ENCODE assay signal across 7 mouse cellular contexts in the genomic region with DNA sequence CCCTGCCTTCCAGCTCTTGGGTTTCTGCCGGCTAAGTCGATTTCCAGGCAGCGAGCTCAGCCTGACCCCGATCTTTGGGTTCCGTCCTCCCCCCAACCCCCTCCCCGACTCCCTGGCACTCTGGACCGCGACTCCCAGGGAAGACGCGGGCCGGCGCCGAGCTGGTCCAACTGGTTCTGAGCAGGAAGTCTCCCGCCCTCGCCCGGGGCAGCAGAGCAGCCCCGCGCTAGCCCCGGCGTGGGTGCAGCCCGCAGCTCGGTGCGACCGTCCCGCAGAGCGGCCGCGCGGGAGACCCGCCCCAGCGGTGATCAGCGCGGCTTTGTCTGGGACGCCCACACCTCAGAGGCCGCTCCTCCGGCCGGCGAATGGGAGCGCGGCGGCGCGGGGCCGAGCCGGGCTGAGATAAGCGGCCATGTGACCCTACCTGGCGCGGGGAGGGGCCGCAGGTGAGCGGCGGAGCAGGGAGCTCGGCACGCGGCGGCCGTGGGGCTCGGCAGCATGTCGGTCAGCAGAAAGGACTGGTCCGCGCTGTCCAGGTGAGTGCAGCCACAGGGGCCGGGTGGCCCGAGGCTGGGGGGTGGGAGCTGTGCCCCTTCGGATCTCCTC. TPM values are rescaled to one million over a fixed set of nuclear protein-coding genes. Genes with fewer than 3 reads are reported as not detected.
DNase-seq lines count a peak whose midpoint lies in the region; ATAC-seq lines count a peak whose summit lies in the region.

A gene (plus strand): TSS at position 118 of the 606 bp plus-strand sequence.

- intact Hi-C loops in left cerebral cortex, postnatal 25 days (cut with DNase I): no loop called here

- H3K9me3 ChIP-seq in forebrain, embryonic 13.5 days (replicated peaks): no peaks in the 10 kb centered on the region
- H3K9me3 ChIP-seq in kidney, embryonic 15.5 days (replicated peaks): no peaks in the 10 kb centered on the region

- H3K4me1 ChIP-seq in forebrain, embryonic 13.5 days: peaks cover 10% of the 10 kb centered on the region
- H3K4me1 ChIP-seq in kidney, embryonic 15.5 days: peaks cover 63% of the 10 kb centered on the region

- peak; percentile 63; the same call in 1 of the 2 replicates for ATAC-seq in forebrain, embryonic 13.5 days
- ATAC-seq in kidney, embryonic 15.5 days (replicated peaks; ENCODE audit: low FRiP score): peak; percentile 41

- H3K36me3 ChIP-seq in forebrain, embryonic 13.5 days (ENCODE audit: poor library complexity, severe bottlenecking): no peaks in the 10 kb centered on the region
- H3K36me3 ChIP-seq in kidney, embryonic 15.5 days: no peaks in the 10 kb centered on the region

- peak within 1 kb of the TSS; percentile 73 for H3K9ac ChIP-seq in forebrain, embryonic 13.5 days
- peak within 1 kb of the TSS; percentile 55 for H3K9ac ChIP-seq in kidney, embryonic 15.5 days

- no peak within 1 kb of the TSS for H3K27ac ChIP-seq in forebrain, embryonic 13.5 days
- H3K27ac ChIP-seq in kidney, embryonic 15.5 days: peak within 1 kb of the TSS; percentile 59

- peaks cover 78% of the 10 kb centered on the region for H3K27me3 ChIP-seq in forebrain, embryonic 13.5 days
- peaks cover 47% of the 10 kb centered on the region for H3K27me3 ChIP-seq in kidney, embryonic 15.5 days

- no peak for DNase-seq in thymus, postnatal 0 days (ENCODE audit: low spot score)
- no peak for DNase-seq in thymus, postnatal 14 days
- DNase-seq in lung, postnatal 25 days (ENCODE audit: low spot score): peak; percentile 64
- DNase-seq in thymus, postnatal 36 days: peak; percentile 12 to 27
- no peak for DNase-seq in left cerebral cortex, postnatal 25 days (ENCODE audit: low spot score in 2 of 2)

- H3K4me3 ChIP-seq in forebrain, embryonic 13.5 days: peak within 1 kb of the TSS; percentile 57
- peak within 1 kb of the TSS; percentile 57 for H3K4me3 ChIP-seq in kidney, embryonic 15.5 days (replicated peaks)

- peak within 1 kb of the TSS; percentile 99 for H3K4me2 ChIP-seq in forebrain, embryonic 13.5 days
- peak within 1 kb of the TSS; percentile 95 for H3K4me2 ChIP-seq in kidney, embryonic 15.5 days

- WGBS in forebrain, embryonic 13.5 days: under 1% methylated on average over 61 of the region's 63 CpGs
- WGBS in kidney, embryonic 15.5 days: under 1% methylated on average over 63 of the region's 63 CpGs

RNA-seq across cellular contexts. Expression of the gene that starts here (rescaled TPM):
- polyA plus RNA-seq in thymus, postnatal 0 days (2015; fragmentation: Nextera tagmentation; extraction: Ambion mirVana): 12.1 and 12.5 TPM in 2 replicates
- 0.11 and 0.36 TPM in 2 replicates for polyA plus RNA-seq in forebrain, embryonic 13.5 days (2015; fragmentation: Nextera tagmentation; extraction: Ambion mirVana)
- 21.7 and 22.1 TPM in 2 replicates for polyA plus RNA-seq in kidney, embryonic 15.5 days (2015; fragmentation: Nextera tagmentation; extraction: Ambion mirVana)
- total RNA-seq in left cerebral cortex, postnatal 25 days (2021): 1 to 10 TPM; 1.1 TPM

Comparison
In these comparisons a context has a peak if more than half of its experiments do, and no peak if none do; other contexts are left out.
1. DNase-seq: peak in lung, postnatal 25 days (single experiment) and thymus, postnatal 36 days (2 of 2); none in thymus, postnatal 0 days (single experiment), thymus, postnatal 14 days (single experiment) and left cerebral cortex, postnatal 25 days (0 of 2).
2. Peak in ATAC-seq, H3K4me3 ChIP-seq, H3K9ac ChIP-seq and H3K4me2 ChIP-seq in forebrain, embryonic 13.5 days; RNA of the gene not detected or under 1 TPM.